Mouse (Mus musculus): ENCODE results near the gene Fzd1. TPM values are rescaled to one million over a fixed set of nuclear protein-coding genes. Genes with fewer than 3 reads are reported as not detected.

Fzd1 gene
- polyA plus RNA-seq, 1 experiment from 2014 or later, result 19.7 TPM

DNA sequence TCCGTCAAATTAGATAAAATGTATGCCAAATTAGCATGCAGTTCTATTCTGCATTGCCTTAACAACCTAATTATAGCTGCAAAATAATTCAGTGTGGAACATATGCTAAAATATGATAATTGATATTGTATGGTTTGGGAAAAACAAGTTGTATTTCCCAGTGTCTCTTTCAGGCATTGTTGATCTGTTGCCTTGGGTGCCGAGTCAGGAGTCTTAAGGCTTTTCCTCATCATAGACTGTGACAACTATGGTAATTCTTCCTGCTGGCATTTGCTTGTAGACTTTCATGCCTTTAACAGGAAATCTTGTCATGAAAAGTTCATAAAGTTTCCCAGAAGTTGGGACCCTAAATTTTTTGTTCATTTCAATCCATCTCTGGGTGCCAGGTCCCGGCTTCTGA lies 20.4 kb upstream of the Fzd1 start:
- H3K27me3 ChIP-seq (ENCODE audit: control insufficient read depth, insufficient read depth, low read length), result no peaks in the 10 kb centered on the region
- no peak for ATAC-seq (replicated peaks; ENCODE audit: insufficient number of reproducible peaks, low FRiP score, low TSS enrichment)
- 79% methylated on average over 3 of the region's 3 CpGs for WGBS (ENCODE audit: insufficient replicate concordance)

DNA sequence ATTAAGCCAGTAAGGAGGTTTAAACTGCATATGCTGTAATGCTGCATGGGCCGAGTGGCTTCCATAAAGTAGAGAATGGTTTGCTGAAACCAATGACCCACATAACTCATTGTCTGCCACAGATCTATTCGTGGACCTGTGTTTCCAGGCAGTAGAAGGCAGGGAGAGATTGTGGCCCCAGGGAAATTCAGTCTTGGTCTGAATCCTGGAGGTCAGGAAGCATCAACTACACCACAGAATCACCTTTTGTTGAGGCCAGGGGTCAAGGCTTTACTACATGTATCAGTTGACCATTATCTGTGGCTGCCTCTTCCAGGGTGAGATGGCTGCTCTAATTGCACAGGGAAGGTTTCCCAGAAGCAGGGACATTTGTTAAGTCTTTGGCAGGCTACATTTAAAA lies 18.7 kb upstream of the Fzd1 start:
- H3K4me2 ChIP-seq, result no peak overlapping the region
- no peak overlapping the region for H3K9ac ChIP-seq (ENCODE audit: low read depth, low read length)
- H3K9me3 ChIP-seq (replicated peaks; ENCODE audit: control insufficient read depth, low read length), result no peaks in the 10 kb centered on the region
- H3K4me1 ChIP-seq (ENCODE audit: control insufficient read depth, insufficient read depth, low read length), result no peaks in the 10 kb centered on the region
- H3K36me3 ChIP-seq (ENCODE audit: control insufficient read depth, insufficient read depth, low read length), result no peaks in the 10 kb centered on the region
- H3K27me3 ChIP-seq (ENCODE audit: control insufficient read depth, insufficient read depth, low read length), result no peaks in the 10 kb centered on the region
- no peak overlapping the region for H3K27ac ChIP-seq (ENCODE audit: low read depth, low read length)
- WGBS (ENCODE audit: insufficient replicate concordance), result 67% methylated on average over 2 of the region's 2 CpGs
- no peak for ATAC-seq (replicated peaks; ENCODE audit: insufficient number of reproducible peaks, low FRiP score, low TSS enrichment)
- H3K4me3 ChIP-seq (ENCODE audit: low read depth, low read length), result no peak overlapping the region

More for the DNA sequence above, 20.4 kb upstream of the Fzd1 start:
- H3K4me3 ChIP-seq (ENCODE audit: low read depth, low read length), result no peak overlapping the region
- H3K4me2 ChIP-seq, result no peak overlapping the region
- H3K27ac ChIP-seq (ENCODE audit: low read depth, low read length), result no peak overlapping the region
- no peaks in the 10 kb centered on the region for H3K36me3 ChIP-seq (ENCODE audit: control insufficient read depth, insufficient read depth, low read length)
- H3K9me3 ChIP-seq (replicated peaks; ENCODE audit: control insufficient read depth, low read length), result no peaks in the 10 kb centered on the region
- no peaks in the 10 kb centered on the region for H3K4me1 ChIP-seq (ENCODE audit: control insufficient read depth, insufficient read depth, low read length)
- H3K9ac ChIP-seq (ENCODE audit: low read depth, low read length), result no peak overlapping the region

DNA sequence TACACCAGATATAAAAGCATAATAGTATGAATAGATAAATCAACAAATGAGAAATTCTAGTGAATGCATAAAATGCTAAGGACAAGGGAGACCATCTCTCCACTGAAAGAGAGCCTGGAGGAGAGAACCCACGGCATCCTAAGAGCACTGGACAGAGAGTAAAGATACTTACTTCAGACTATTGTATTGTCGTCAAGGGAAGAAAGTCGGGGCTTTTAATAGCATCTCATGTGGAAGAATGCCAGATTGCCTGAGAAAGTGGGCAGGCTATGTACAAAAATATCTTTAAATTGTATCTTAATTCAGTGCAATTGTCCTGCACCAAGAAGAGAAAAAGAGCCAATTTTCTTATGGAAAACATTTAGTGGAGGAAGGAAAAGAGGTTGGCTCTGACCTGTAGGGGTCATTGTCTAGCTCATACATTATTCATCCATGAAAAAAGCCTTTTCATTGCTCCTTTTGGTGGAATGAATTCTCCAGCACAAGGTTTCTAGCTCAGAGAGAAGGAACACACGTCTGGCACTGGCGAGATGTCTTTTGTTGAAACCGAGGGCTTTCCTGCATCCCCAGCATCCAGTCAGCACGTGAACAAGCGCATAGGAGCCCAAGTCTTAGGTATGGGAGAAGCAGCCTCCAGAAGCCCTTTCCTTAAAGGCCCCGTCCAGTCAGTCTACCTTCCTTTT lies 15.4 kb upstream of the Fzd1 start:
- H3K36me3 ChIP-seq (ENCODE audit: control insufficient read depth, insufficient read depth, low read length), result no peaks in the 10 kb centered on the region
- H3K4me2 ChIP-seq, result no peak overlapping the region
- H3K9me3 ChIP-seq (replicated peaks; ENCODE audit: control insufficient read depth, low read length), result no peaks in the 10 kb centered on the region
- H3K9ac ChIP-seq (ENCODE audit: low read depth, low read length), result no peak overlapping the region
- H3K4me3 ChIP-seq (ENCODE audit: low read depth, low read length), result no peak overlapping the region
- no peaks in the 10 kb centered on the region for H3K4me1 ChIP-seq (ENCODE audit: control insufficient read depth, insufficient read depth, low read length)
- ATAC-seq (replicated peaks; ENCODE audit: insufficient number of reproducible peaks, low FRiP score, low TSS enrichment), result no peak
- H3K27me3 ChIP-seq (ENCODE audit: control insufficient read depth, insufficient read depth, low read length), result no peaks in the 10 kb centered on the region
- H3K27ac ChIP-seq (ENCODE audit: low read depth, low read length), result no peak overlapping the region
- 64% methylated on average over 9 of the region's 9 CpGs for WGBS (ENCODE audit: insufficient replicate concordance)

DNA sequence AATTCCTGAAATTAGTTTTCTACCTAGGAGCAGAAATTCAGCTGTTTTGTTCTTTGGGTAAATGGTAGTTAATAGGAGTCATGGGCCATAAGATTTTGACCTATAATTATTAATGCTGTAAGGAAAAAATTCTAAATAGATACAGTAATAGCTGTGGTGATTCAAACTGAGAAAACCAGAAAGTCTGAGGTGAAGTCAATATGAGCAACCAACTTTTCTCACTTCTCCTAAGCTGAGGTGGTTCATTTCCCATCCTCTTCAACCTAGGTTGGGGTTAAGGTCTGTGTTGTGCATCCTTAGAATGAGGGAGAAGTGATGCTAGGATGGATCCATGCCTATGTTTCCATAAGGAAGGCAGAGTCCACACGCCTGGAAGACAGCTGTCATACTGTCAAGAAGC lies 12.8 kb upstream of the Fzd1 start:
- WGBS (ENCODE audit: insufficient replicate concordance), result 70% methylated on average over 1 of the region's 1 CpGs

DNA sequence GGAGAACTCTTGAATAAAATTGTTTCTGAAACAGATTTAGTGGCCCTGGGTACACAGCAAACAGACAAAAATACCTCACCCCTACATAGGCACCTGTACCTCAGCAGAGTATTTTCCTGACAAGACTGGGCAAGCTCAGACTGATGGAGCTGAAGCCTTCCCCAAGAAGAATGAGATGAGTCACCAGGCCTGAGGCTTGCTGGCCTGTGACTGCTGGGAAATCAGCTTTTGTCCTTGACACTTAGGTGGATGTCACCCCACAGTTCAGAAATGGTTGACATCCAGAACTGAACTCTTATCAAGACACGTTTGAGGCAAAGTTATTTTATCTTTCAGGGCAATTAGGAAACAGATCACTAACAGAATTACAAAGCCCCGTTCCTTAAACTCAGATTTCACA lies 10.1 kb upstream of the Fzd1 start:
- peaks cover 5% of the 10 kb centered on the region; the same call in 1 of the 2 replicates for H3K4me1 ChIP-seq (ENCODE audit: control insufficient read depth, insufficient read depth, low read length)

More for the DNA sequence above, 12.8 kb upstream of the Fzd1 start:
- Histone ChIP-seq H3K9me3 (replicated peaks; ENCODE audit: control insufficient read depth, low read length) (no peaks in the 10 kb centered on the region), H3K4me3 (ENCODE audit: low read depth, low read length) (no peak overlapping the region), H3K27me3 (ENCODE audit: control insufficient read depth, insufficient read depth, low read length) (no peaks in the 10 kb centered on the region), H3K4me2 (no peak overlapping the region), H3K27ac (ENCODE audit: low read depth, low read length) (no peak overlapping the region), H3K9ac (ENCODE audit: low read depth, low read length) (no peak overlapping the region), H3K36me3 (ENCODE audit: control insufficient read depth, insufficient read depth, low read length) (no peaks in the 10 kb centered on the region), H3K4me1 (ENCODE audit: control insufficient read depth, insufficient read depth, low read length) (peaks cover 5% of the 10 kb centered on the region; the same call in 1 of the 2 replicates)
- no peak for ATAC-seq (replicated peaks; ENCODE audit: insufficient number of reproducible peaks, low FRiP score, low TSS enrichment)

DNA sequence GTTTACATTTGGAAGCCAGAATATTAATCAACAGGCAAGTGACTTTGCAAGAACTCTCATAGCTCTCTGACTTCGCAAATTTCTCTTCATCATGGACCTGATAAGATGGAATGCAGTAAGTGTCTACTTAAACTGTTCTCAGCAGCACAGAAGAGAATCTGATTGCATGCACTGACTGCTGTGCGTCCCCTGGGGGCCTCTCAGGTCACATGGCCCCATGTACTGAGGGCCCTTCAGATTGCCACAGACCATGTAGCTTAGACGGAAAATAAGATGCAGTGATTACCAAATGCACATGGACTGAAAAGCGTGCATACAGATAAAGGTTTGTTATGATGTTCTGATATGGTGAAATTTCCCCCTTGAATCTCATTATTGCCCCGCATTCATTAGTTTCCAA lies 8.9 kb upstream of the Fzd1 start:
- Histone ChIP-seq H3K9me3 (replicated peaks; ENCODE audit: control insufficient read depth, low read length) (no peaks in the 10 kb centered on the region), H3K27me3 (ENCODE audit: control insufficient read depth, insufficient read depth, low read length) (no peaks in the 10 kb centered on the region), H3K4me2 (no peak overlapping the region), H3K9ac (ENCODE audit: low read depth, low read length) (no peak overlapping the region), H3K4me1 (ENCODE audit: control insufficient read depth, insufficient read depth, low read length) (peaks cover 5% of the 10 kb centered on the region; the same call in 1 of the 2 replicates), H3K4me3 (ENCODE audit: low read depth, low read length) (no peak overlapping the region), H3K27ac (ENCODE audit: low read depth, low read length) (no peak overlapping the region), H3K36me3 (ENCODE audit: control insufficient read depth, insufficient read depth, low read length) (no peaks in the 10 kb centered on the region)
- 54% methylated on average over 5 of the region's 5 CpGs for WGBS (ENCODE audit: insufficient replicate concordance)
- ATAC-seq (replicated peaks; ENCODE audit: insufficient number of reproducible peaks, low FRiP score, low TSS enrichment), result no peak

More for the DNA sequence above, 10.1 kb upstream of the Fzd1 start:
- ATAC-seq (replicated peaks; ENCODE audit: insufficient number of reproducible peaks, low FRiP score, low TSS enrichment), result no peak
- WGBS (ENCODE audit: insufficient replicate concordance), result 20% methylated on average over 2 of the region's 2 CpGs
- H3K9ac ChIP-seq (ENCODE audit: low read depth, low read length), result no peak overlapping the region
- no peak overlapping the region for H3K4me2 ChIP-seq
- H3K4me3 ChIP-seq (ENCODE audit: low read depth, low read length), result no peak overlapping the region
- no peaks in the 10 kb centered on the region for H3K36me3 ChIP-seq (ENCODE audit: control insufficient read depth, insufficient read depth, low read length)
- no peak overlapping the region for H3K27ac ChIP-seq (ENCODE audit: low read depth, low read length)
- no peaks in the 10 kb centered on the region for H3K9me3 ChIP-seq (replicated peaks; ENCODE audit: control insufficient read depth, low read length)
- no peaks in the 10 kb centered on the region for H3K27me3 ChIP-seq (ENCODE audit: control insufficient read depth, insufficient read depth, low read length)

DNA sequence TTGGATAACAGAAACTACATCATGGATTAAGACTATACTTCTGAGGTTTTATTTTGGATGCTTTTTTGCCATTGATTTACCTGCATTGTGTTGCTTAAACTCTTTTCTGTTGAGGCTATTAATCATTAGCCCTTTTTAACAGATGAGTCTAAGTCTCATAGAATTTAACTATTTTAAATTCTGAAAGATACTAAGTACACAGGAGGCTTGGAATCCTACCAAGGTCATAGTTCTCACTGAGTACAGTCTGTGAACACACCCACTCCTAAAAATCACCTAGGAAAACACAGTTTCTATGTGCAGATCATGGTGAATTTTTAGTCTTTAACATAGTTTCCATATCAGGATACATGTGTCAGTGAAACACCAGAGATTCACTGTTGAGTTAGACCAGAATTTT lies 4.1 kb upstream of the Fzd1 start:
- Histone ChIP-seq H3K36me3 (ENCODE audit: control insufficient read depth, insufficient read depth, low read length) (no peaks in the 10 kb centered on the region), H3K27ac (ENCODE audit: low read depth, low read length) (no peak overlapping the region), H3K9me3 (replicated peaks; ENCODE audit: control insufficient read depth, low read length) (no peaks in the 10 kb centered on the region), H3K9ac (ENCODE audit: low read depth, low read length) (no peak overlapping the region), H3K27me3 (ENCODE audit: control insufficient read depth, insufficient read depth, low read length) (no peaks in the 10 kb centered on the region), H3K4me1 (ENCODE audit: control insufficient read depth, insufficient read depth, low read length) (peaks cover 7% of the 10 kb centered on the region), H3K4me3 (ENCODE audit: low read depth, low read length) (no peak overlapping the region), H3K4me2 (no peak overlapping the region)
- ATAC-seq (replicated peaks; ENCODE audit: insufficient number of reproducible peaks, low FRiP score, low TSS enrichment), result no peak

DNA sequence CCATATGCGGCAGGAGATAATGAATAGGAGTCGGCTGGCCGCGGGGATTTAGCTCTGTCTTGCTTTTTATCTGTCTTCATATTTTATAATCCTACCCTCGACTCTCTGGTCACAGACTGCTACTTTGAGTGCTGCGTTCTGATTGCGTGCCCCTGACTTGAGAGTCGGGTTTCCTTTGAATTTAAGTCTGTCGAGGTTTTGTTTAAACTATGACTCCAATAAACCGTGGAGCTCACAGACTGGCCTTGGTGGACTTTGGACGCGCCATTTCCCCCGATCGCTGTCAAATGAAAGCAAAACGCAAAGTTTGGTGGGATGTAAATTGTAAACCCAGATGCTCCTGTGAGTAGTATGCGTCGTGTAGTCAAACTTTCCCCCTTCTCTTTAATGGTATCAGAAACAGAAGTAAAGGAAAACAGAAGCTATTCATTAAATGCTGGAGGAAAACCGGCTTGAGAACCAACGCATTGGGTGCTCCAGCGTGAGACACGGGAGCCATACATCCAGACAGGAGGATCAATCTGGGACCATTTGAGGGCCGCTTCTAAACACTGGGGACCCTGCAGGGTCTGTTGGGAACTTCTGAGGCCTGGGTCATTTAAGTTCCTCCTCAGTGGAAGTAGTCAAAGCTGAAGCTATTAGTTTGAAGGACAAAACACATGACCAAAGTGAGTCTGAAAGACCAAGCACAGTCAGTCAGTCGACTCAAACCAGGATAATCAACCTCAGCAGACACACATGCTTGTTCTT lies 671 bp upstream of the Fzd1 start:
- 0 out of 2 replicates have a peak, but pooled peaks have one; percentile 6 for ATAC-seq (replicated peaks; ENCODE audit: insufficient number of reproducible peaks, low FRiP score, low TSS enrichment)
- Histone ChIP-seq H3K4me2 (peak overlapping the region; percentile 97), H3K4me3 (ENCODE audit: low read depth, low read length) (peak overlapping the region; percentile 85), H3K27ac (ENCODE audit: low read depth, low read length) (peak overlapping the region; percentile 98), H3K36me3 (ENCODE audit: control insufficient read depth, insufficient read depth, low read length) (no peaks in the 10 kb centered on the region), H3K9ac (ENCODE audit: low read depth, low read length) (peak overlapping the region; percentile 67), H3K4me1 (ENCODE audit: control insufficient read depth, insufficient read depth, low read length) (peaks cover 14% of the 10 kb centered on the region), H3K9me3 (replicated peaks; ENCODE audit: control insufficient read depth, low read length) (no peaks in the 10 kb centered on the region), H3K27me3 (ENCODE audit: control insufficient read depth, insufficient read depth, low read length) (no peaks in the 10 kb centered on the region)
- under 1% methylated on average over 23 of the region's 23 CpGs for WGBS (ENCODE audit: insufficient replicate concordance)
